Mouse (Mus musculus): ENCODE results near the gene BC030500. TPM values are rescaled to one million over a fixed set of nuclear protein-coding genes. Genes with fewer than 3 reads are reported as not detected.

Gene BC030500
- polyA plus RNA-seq (2015; fragmentation: Nextera tagmentation; extraction: Ambion mirVana) = 1.2 and 1.4 TPM in 2 replicates

DNA sequence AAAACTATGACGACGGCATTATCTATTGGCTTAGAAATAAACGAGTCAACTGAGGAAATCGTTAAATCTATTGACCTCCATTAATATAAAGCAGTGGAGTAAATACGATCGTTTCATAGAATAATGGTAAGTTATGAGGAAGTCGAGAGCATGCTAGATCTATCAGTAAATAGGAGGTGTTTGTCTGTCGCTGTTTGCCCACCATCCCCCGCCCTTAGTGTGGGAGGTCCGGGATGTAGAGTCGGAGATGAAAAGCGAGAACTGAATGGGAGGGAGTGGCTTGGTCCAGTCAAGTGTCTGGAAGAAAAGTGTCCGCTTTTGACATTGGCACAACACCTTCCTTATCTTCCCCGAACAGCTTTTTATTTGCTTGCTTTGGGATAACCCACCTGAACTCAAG is at the start of gene BC030500:
Gene BC030500, plus strand, starts transcription at position 79 of the 400 bp plus-strand sequence.
- peaks cover 39% of the 10 kb centered on the region for H3K27me3 ChIP-seq
- no peak within 1 kb of the TSS for H3K27ac ChIP-seq
- H3K4me1 ChIP-seq = peaks cover 11% of the 10 kb centered on the region
- peak within 1 kb of the TSS; percentile 99 for H3K4me2 ChIP-seq (replicated peaks)
- no peaks in the 10 kb centered on the region for H3K9me3 ChIP-seq
- ATAC-seq (ENCODE audit: low FRiP score, low read depth) = no peak
- H3K9ac ChIP-seq = peak within 1 kb of the TSS; percentile 69
- H3K4me3 ChIP-seq = peak within 1 kb of the TSS; percentile 64
- H3K36me3 ChIP-seq = no peaks in the 10 kb centered on the region
- WGBS = 7% methylated on average over 14 of the region's 14 CpGs

DNA sequence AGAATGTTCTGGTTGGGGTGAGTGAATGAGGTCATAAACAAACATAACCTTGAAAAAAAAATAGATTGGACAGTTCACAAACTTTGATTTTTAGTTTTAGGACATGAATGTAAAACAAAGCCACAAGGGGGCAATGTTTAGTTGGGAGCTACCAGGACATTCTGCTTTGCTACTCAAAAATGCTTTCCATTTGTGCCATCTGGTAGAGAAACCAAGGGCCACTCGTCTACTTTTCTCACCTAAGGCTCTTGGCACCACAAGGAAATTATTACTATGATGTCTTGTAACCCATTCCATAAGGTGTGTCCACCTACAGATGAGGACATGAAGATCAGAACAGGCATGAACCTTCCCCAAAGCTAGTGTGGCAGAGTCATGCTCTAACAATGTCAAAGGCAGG is 25.1 kb upstream of the BC030500 start:
- Histone ChIP-seq H3K4me2 (replicated peaks) (no peak overlapping the region), H3K4me1 (no peaks in the 10 kb centered on the region), H3K4me3 (no peak overlapping the region), H3K27ac (no peak overlapping the region), H3K36me3 (no peaks in the 10 kb centered on the region), H3K9me3 (no peaks in the 10 kb centered on the region), H3K9ac (no peak overlapping the region), H3K27me3 (no peaks in the 10 kb centered on the region)
- WGBS = 2% methylated on average over 1 of the region's 1 CpGs
- no peak for ATAC-seq (ENCODE audit: low FRiP score, low read depth)

DNA sequence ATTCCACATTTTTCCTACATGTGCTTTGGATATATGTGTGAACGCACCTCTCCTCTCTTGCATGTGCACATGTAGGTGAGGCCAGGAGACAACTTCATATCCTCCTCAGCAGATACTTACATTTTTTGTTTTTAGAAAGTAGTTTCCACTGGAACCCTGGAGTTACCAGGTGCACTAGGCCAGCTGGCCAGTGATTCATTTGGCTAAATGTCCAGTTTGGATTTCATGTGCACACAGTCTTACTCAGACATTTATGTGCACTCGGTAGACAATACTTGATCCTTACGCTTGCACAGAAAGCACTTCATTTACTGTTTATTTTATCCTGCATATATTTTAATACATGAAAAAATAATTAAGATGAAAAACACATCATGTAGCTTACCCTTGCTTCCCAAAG is 21.0 kb upstream of the BC030500 start:
- no peak overlapping the region for H3K4me3 ChIP-seq
- ATAC-seq (ENCODE audit: low FRiP score, low read depth) = no peak
- 86% methylated on average over 3 of the region's 3 CpGs for WGBS
- H3K4me1 ChIP-seq = no peaks in the 10 kb centered on the region
- no peaks in the 10 kb centered on the region for H3K9me3 ChIP-seq
- H3K27me3 ChIP-seq = no peaks in the 10 kb centered on the region
- H3K4me2 ChIP-seq (replicated peaks) = no peak overlapping the region
- no peak overlapping the region for H3K9ac ChIP-seq
- no peak overlapping the region for H3K27ac ChIP-seq
- no peaks in the 10 kb centered on the region for H3K36me3 ChIP-seq

DNA sequence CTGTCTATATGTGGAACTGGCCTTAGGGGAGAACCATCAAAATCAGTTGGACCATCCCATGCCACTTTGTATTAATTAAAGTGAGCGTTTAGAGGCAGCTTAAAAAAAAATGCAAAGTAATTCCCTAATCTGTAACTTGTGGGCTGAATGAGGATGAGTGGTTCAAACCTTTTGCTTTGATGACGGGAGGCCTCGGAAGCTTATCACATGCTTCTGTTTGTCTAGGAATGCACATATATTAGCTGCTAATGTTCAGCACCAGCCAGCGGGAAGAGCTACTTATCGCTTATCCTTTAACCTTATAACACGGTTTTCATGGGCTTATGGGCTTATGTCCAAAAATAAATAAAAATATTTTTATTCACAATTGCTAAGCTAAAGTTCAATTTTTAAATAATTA is 15.6 kb upstream of the BC030500 start:
- no peak for ATAC-seq (ENCODE audit: low FRiP score, low read depth)
- Histone ChIP-seq H3K27me3 (no peaks in the 10 kb centered on the region), H3K4me2 (replicated peaks) (no peak overlapping the region), H3K36me3 (no peaks in the 10 kb centered on the region), H3K9ac (no peak overlapping the region), H3K4me1 (no peaks in the 10 kb centered on the region), H3K4me3 (no peak overlapping the region), H3K27ac (no peak overlapping the region), H3K9me3 (no peaks in the 10 kb centered on the region)
- 85% methylated on average over 6 of the region's 6 CpGs for WGBS

DNA sequence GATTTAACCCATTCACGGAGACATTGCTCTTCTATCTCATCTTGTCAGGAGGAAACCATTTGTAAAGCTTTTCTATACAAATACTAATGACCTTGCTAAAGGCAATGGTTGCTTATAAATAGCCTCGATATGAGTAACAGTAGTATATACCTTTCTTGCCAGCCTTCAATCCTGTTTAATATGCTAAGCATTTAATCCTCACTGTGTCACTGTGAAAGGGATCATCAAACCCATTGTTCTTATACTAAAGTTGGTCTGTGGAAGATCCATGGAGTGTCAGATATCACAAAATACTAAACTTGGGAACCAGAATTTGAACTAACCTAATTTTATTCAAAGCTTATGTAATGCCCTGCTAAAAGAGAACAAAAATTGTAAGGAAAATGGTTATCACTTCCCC is 7.1 kb upstream of the BC030500 start:
- Histone ChIP-seq H3K9ac (no peak overlapping the region), H3K27ac (no peak overlapping the region), H3K4me1 (no peaks in the 10 kb centered on the region), H3K27me3 (no peaks in the 10 kb centered on the region), H3K4me2 (replicated peaks) (no peak overlapping the region), H3K4me3 (no peak overlapping the region), H3K36me3 (no peaks in the 10 kb centered on the region), H3K9me3 (no peaks in the 10 kb centered on the region)
- WGBS = 51% methylated on average over 2 of the region's 2 CpGs
- ATAC-seq (ENCODE audit: low FRiP score, low read depth) = no peak

DNA sequence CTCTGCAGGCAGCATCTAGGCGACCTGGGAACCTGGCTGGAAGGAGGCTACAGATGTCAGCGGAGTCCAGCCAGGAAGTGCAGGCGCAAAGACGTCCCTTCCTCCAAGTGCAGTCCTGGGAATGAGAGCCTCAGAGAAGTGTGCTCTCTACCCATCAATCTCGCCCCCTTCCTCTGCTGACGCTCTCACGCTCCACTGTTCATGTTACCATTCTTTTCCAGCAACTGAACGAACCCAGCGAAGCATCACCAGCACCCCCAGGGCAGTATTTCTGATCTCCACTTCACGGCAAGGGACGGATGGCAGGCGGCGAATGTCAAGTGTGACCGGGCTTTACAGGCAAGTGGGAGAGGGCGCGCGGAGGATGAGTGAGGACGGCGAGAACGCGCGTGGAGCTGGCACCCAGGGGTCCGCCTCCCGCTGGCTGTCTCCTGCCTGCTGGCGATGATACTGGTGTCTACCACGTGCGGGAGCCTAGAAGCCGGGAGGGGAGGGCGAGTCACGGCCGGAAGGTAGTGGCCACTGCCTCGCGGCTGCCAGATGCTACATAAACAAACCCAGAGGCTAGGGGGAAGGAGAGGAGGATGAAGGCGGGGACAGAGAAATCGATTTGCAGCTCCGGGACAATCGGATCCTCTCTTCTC is 763 bp downstream of the BC030500 start, which contains the start of gene Galntl6:
Gene Galntl6, minus strand, starts transcription at position 445 of the 644 bp plus-strand sequence.
- H3K27me3 ChIP-seq = peaks cover 39% of the 10 kb centered on the region
- peak within 1 kb of the TSS; percentile 69 for H3K9ac ChIP-seq
- H3K4me3 ChIP-seq = peak within 1 kb of the TSS; percentile 64
- no peaks in the 10 kb centered on the region for H3K9me3 ChIP-seq
- no peaks in the 10 kb centered on the region for H3K36me3 ChIP-seq
- H3K4me2 ChIP-seq (replicated peaks) = peak within 1 kb of the TSS; percentile 99
- under 1% methylated on average over 37 of the region's 37 CpGs for WGBS
- H3K4me1 ChIP-seq = peaks cover 11% of the 10 kb centered on the region
- H3K27ac ChIP-seq = no peak within 1 kb of the TSS
- ATAC-seq (ENCODE audit: low FRiP score, low read depth) = peak; percentile 57; the same call in 1 of the 2 replicates

DNA sequence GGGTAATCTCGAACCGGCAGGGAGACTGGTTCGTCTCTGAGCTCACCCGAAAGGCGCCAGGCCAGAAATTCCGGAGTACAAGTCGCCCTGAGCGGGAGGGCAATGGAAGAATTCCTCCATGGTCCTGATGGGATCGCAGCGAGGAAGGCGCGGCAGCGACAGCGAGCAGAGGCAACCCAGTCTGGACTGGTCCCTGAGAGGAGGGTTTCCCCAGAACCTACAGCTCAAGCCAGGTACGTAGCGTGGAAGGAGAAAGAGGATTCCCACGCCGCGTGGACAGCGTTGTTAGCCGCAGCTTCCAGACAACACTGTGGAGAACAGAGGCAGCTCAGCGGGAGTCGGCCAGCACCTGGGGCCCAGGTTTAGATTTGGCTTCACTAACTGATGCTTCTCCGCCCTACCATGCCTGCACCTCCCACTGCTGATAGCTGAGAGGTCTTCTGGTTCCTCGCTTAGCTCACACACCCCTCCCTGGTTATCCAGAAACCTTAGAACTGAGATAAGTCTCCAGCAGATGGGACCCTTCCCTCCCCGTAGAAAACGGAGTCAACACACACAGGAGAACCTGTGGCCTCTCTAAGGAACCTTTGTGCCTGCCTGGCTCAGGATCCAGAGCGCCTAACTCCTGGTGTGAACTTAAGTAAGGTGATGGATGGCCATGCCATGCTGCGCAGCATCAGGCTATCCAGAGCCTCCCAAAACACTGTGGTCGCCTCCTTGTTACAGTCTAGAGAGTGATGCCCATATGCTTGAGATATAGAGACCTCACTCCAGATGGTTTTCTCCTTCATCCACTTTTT is 1.5 kb downstream of the BC030500 start:
- H3K9me3 ChIP-seq = no peaks in the 10 kb centered on the region
- no peak overlapping the region for H3K27ac ChIP-seq
- peak overlapping the region; percentile 64 for H3K4me3 ChIP-seq
- peaks cover 11% of the 10 kb centered on the region for H3K4me1 ChIP-seq
- 3% methylated on average over 30 of the region's 30 CpGs for WGBS
- peaks cover 39% of the 10 kb centered on the region for H3K27me3 ChIP-seq
- H3K9ac ChIP-seq = peak overlapping the region; percentile 69
- no peaks in the 10 kb centered on the region for H3K36me3 ChIP-seq
- peak; percentile 52; the same call in 1 of the 2 replicates for ATAC-seq (ENCODE audit: low FRiP score, low read depth)
- peak overlapping the region; percentile 99 for H3K4me2 ChIP-seq (replicated peaks)

DNA sequence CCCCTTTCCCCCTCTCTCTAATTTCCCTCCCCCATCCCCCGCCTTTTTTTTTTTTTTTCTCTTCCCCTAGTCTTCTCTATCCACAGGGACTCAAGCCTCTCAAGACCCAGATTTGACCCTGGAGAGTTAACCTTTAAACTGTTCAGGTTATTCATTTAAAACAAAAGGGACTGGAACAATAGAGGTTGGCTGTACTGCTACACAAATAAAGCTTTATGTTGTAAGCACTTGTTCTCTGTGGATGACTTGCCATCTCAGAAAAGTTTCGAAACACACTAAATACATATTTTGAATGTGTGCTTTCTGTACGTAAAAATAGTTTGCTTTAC is 2.0 kb downstream of the BC030500 start:
- Histone ChIP-seq H3K9me3 (no peaks in the 10 kb centered on the region), H3K4me1 (peaks cover 11% of the 10 kb centered on the region), H3K27ac (no peak overlapping the region), H3K4me2 (replicated peaks) (peak overlapping the region; percentile 99; the same call in 1 of the 2 replicates), H3K9ac (no peak overlapping the region), H3K27me3 (peaks cover 39% of the 10 kb centered on the region), H3K36me3 (no peaks in the 10 kb centered on the region), H3K4me3 (no peak overlapping the region)
- 67% methylated on average over 3 of the region's 3 CpGs for whole genome bisulfite sequencing
- ATAC-seq (ENCODE audit: low FRiP score, low read depth) = no peak

DNA sequence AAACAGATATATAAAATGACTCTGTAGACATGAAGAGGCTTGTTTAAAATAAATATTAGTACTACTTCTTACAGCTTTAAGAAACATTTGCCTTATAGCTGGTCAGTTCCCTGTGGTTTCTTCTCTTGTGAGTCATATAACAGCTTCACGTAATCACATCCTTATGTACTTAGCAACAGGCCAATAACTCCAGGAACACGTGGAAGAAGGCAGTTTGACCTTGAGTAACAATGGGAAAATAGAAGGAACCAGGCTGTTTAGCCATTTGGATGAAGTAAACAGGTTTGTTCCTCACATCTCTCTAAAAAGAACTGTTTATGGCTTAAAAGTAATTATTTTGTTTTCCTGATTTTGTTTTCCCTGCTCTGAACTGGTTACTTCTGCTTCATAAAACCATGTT is 3.6 kb downstream of the BC030500 start:
- Histone ChIP-seq H3K4me2 (replicated peaks) (no peak overlapping the region), H3K9ac (no peak overlapping the region), H3K4me3 (no peak overlapping the region), H3K36me3 (no peaks in the 10 kb centered on the region), H3K9me3 (no peaks in the 10 kb centered on the region), H3K27ac (no peak overlapping the region), H3K4me1 (peaks cover 11% of the 10 kb centered on the region), H3K27me3 (peaks cover 39% of the 10 kb centered on the region)
- no peak for ATAC-seq (ENCODE audit: low FRiP score, low read depth)
- 12% methylated on average over 2 of the region's 2 CpGs for WGBS

DNA sequence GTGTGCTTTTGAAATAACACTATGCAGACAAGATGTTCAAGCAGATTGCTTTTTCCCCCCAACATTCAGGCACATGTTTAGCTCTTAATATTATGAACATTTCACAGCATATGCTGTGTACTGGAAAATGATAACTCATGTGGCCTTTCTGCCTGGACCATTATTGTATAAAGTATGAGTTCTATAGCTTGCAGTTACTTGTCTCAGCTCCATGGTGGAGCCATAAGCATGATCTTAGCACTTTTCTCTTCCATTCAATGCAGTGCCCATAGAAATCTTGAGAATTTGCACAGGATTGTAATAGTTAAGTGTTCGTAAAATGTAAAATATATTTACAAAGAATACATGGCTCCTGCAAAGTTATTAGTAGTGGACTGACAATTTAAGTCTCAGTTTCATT is 19.5 kb downstream of the BC030500 start:
- Histone ChIP-seq H3K4me2 (replicated peaks) (no peak overlapping the region), H3K4me1 (no peaks in the 10 kb centered on the region), H3K9me3 (no peaks in the 10 kb centered on the region), H3K9ac (no peak overlapping the region), H3K27me3 (no peaks in the 10 kb centered on the region), H3K4me3 (no peak overlapping the region), H3K36me3 (no peaks in the 10 kb centered on the region), H3K27ac (no peak overlapping the region)
- ATAC-seq (ENCODE audit: low FRiP score, low read depth) = no peak
- WGBS = 79% methylated on average over 1 of the region's 1 CpGs

DNA sequence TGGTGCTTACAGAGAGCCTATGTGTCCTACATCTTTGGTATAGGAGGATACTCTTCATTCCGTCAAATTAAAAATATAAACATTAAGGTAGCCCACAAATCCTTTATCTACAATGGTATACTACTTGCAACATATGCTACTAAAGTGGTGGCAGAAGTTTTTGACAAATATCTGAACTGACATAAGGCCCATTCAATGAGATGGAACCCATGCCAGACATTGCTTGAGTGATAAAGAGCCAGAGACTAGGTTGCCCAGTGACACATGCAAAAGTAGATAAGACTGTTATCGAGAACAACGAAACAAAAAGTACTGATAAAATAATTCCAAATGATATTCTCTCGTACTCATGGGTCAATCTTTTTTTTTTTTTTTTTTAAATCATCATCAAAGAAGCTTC is 32.2 kb downstream of the BC030500 start:
- no peak overlapping the region for H3K9ac ChIP-seq
- no peaks in the 10 kb centered on the region for H3K36me3 ChIP-seq
- H3K9me3 ChIP-seq = no peaks in the 10 kb centered on the region
- no peak overlapping the region for H3K27ac ChIP-seq
- H3K4me1 ChIP-seq = no peaks in the 10 kb centered on the region
- H3K4me3 ChIP-seq = no peak overlapping the region
- no peak for ATAC-seq (ENCODE audit: low FRiP score, low read depth)
- H3K27me3 ChIP-seq = no peaks in the 10 kb centered on the region
- WGBS = 95% methylated on average over 4 of the region's 4 CpGs
- H3K4me2 ChIP-seq (replicated peaks) = no peak overlapping the region

DNA sequence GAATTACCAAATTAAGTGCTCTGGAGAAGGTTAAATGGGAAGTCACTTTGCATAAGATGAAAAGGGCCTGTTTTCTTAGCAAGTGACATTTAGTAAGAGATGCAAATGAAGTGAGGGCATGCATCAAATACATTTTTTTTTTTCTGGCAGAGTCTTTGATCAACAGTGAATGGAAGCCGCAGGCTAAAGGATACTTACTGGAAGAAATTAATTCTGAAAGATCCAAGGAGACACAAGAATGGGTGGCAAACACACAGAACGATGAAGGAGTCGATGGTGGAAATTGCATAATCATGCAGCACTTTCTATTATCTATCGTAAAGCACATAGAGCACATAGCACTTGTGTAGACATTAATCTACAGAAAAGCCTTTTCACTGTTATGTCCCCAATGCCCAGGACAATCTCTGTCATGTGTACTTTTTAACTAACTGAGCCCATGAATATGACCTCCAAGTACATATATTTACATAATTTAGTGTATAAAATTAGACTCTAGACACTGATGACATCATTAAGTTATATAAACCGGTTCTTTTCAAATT is 45.7 kb downstream of the BC030500 start:
- no peak overlapping the region for H3K4me2 ChIP-seq (replicated peaks)
- H3K9ac ChIP-seq = no peak overlapping the region
- H3K36me3 ChIP-seq = no peaks in the 10 kb centered on the region
- no peak overlapping the region for H3K27ac ChIP-seq
- no peaks in the 10 kb centered on the region for H3K27me3 ChIP-seq
- no peak for ATAC-seq (ENCODE audit: low FRiP score, low read depth)
- 88% methylated on average over 5 of the region's 5 CpGs for WGBS
- no peaks in the 10 kb centered on the region for H3K9me3 ChIP-seq
- no peaks in the 10 kb centered on the region for H3K4me1 ChIP-seq
- H3K4me3 ChIP-seq = no peak overlapping the region

All from limb, embryonic 13.5 days (tissue).